ENCODE assay signal across 9 mouse cellular contexts in the genomic region with DNA sequence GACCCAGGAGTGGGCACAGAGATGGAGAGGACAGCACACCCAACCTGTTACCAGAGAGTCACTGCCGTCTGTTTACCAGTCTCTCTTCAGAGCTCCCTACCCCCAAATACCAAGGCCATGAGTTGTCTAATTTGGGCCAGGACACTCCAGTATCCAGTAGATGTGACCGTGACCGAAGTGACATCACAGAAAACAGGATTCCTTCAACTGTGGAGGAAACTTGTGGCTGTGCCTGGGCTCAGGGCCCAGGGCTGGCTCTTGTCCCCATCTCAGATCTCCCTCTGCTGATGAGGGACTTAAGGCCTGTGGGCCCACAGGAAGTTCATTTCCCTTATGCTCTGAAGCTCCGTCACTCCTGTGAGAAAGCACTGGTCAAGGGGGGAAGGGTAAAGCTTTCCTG. TPM values are rescaled to one million over a fixed set of nuclear protein-coding genes. Genes with fewer than 3 reads are reported as not detected.
DNase-seq lines count a peak whose midpoint lies in the region; ATAC-seq and TF ChIP-seq lines count a peak whose summit lies in the region.
"Had no signal": no experiment of that assay in that cellular context is flagged by ENCODE, and none has a peak within 500 bp of the region (broad histone marks: within the 10 kb centered on the region; RNA-seq: fewer than 3 reads in every experiment).

No protein-coding gene starts in this region.

- no peak overlapping the region for H3ac ChIP-seq in myocyte (ENCODE audit: control insufficient read depth, insufficient read length)

- H3K27me3 ChIP-seq in kidney, embryonic 15.5 days: no peaks in the 10 kb centered on the region
- H3K27me3 ChIP-seq in myocyte (ENCODE audit: control insufficient read depth, insufficient read depth, insufficient read length): no peaks in the 10 kb centered on the region

- no peak for TF ChIP-seq POLR2A in myocyte (IDR thresholded peaks at IDR 0.05; ENCODE audit: insufficient read length, low read depth)

- H3K4me3 ChIP-seq in kidney, embryonic 15.5 days (replicated peaks): no peak overlapping the region
- no peak overlapping the region for H3K4me3 ChIP-seq in myocyte

- no peak overlapping the region for H3K9ac ChIP-seq in kidney, embryonic 15.5 days

- DNase-seq in urinary bladder, postnatal 14 days (ENCODE audit: low spot score): peak; percentile 53
- DNase-seq in urinary bladder, postnatal 10 days (ENCODE audit: low spot score): no peak
- no peak for DNase-seq in spleen, adult 12 weeks (ENCODE audit: low spot score)
- DNase-seq in retina, embryonic 14.5 days (ENCODE audit: low spot score): no peak

- H3K36me3 ChIP-seq in kidney, embryonic 15.5 days: no peaks in the 10 kb centered on the region
- H3K36me3 ChIP-seq in myocyte (ENCODE audit: control insufficient read depth, insufficient read depth): peaks cover 10% of the 10 kb centered on the region

- H3K27ac ChIP-seq in kidney, embryonic 15.5 days: peak overlapping the region; percentile 76
- H3K27ac ChIP-seq: macrophage had no signal

- WGBS in kidney, embryonic 15.5 days: 59% methylated on average over 4 of the region's 4 CpGs

- H3K79me2 ChIP-seq in myocyte (ENCODE audit: control insufficient read depth, insufficient read depth): no peaks in the 10 kb centered on the region

- no peaks in the 10 kb centered on the region for H3K9me3 ChIP-seq in kidney, embryonic 15.5 days (replicated peaks)

- ATAC-seq in granulocyte monocyte progenitor cell, adult 5-6 weeks (replicated peaks; ENCODE audit: poor library complexity, severe bottlenecking): 0 out of 2 replicates have a peak, but pooled peaks have one; percentile 1
- ATAC-seq in kidney, embryonic 15.5 days (replicated peaks; ENCODE audit: low FRiP score): no peak
- no peak for ATAC-seq in erythroid progenitor cell, adult 5-6 weeks (replicated peaks; ENCODE audit: low FRiP score, poor library complexity, severe bottlenecking)

- H3K4me1 ChIP-seq in kidney, embryonic 15.5 days: peaks cover 44% of the 10 kb centered on the region

- H3K4me2 ChIP-seq in kidney, embryonic 15.5 days: no peak overlapping the region
- peak overlapping the region; percentile 0 for H3K4me2 ChIP-seq in myocyte (ENCODE audit: low read depth)

TF ChIP-seq in myocyte, 11 proteins besides CTCF, POLR2A, EP300 and RAD21:
- no peak for TF ChIP-seq E2F4 (IDR thresholded peaks at IDR 0.05; ENCODE audit: insufficient read depth)
- TF ChIP-seq USF1 (IDR thresholded peaks at IDR 0.05; ENCODE audit: low read depth): no peak
- no peak for TF ChIP-seq TCF12 (IDR thresholded peaks at IDR 0.05; ENCODE audit: insufficient read depth, poor library complexity, severe bottlenecking)
- TF ChIP-seq TCF3 (IDR thresholded peaks at IDR 0.05; ENCODE audit: insufficient read length, low read depth): no peak

RNA-seq across cellular contexts. Expression of a gene that starts 14.5 kb away (rescaled TPM):
- 91.9 and 93.5 TPM in 2 replicates for total RNA-seq in granulocyte monocyte progenitor cell, adult 5-6 weeks (2014; fragmentation: Nextera tagmentation)
- total RNA-seq in granulocyte monocyte progenitor cell, adult 5-6 weeks (2017): 21.8 and 23.8 TPM in 2 replicates
- 41.5 and 42.1 TPM in 2 replicates for polyA plus RNA-seq in kidney, embryonic 15.5 days (2015; fragmentation: Nextera tagmentation; extraction: Ambion mirVana)
- polyA plus RNA-seq in myocyte (2012; fragmentation: generic; extraction: Trizol): 14.1 TPM
- total RNA-seq in erythroid progenitor cell, adult 5-6 weeks (2015; ENCODE audit: low replicate concordance): 4.2 and 14.1 TPM in 2 replicates
- total RNA-seq in erythroid progenitor cell, adult 5-6 weeks (2017; ENCODE audit: low replicate concordance): 0.91 and 1.9 TPM in 2 replicates
